Mouse (Mus musculus): ENCODE data around the gene Myb. TPM values are rescaled to one million over a fixed set of nuclear protein-coding genes. Genes with fewer than 3 reads are reported as not detected.

The Myb gene
- polyA plus RNA-seq, 1 experiment from 2014 or later: 7.7 TPM

GRCm38 (mm10) chr10:21187847-21188246 is 27.1 kb upstream of the Myb start:
- Histone ChIP-seq H3K27ac (replicated peaks; ENCODE audit: low read depth, low read length) (no peak overlapping the region), H3K4me2 (ENCODE audit: low read depth, low read length) (no peak overlapping the region), H3K4me1 (ENCODE audit: control insufficient read depth, insufficient read depth, low read length) (no peaks in the 10 kb centered on the region), H3K4me3 (ENCODE audit: low read depth, low read length) (no peak overlapping the region), H3K36me3 (ENCODE audit: control insufficient read depth, insufficient read depth, low read length) (no peaks in the 10 kb centered on the region), H3K9ac (ENCODE audit: low read depth, low read length) (no peak overlapping the region), H3K9me3 (ENCODE audit: control insufficient read depth, low read length) (no peaks in the 10 kb centered on the region), H3K27me3 (replicated peaks; ENCODE audit: control insufficient read depth, insufficient read depth, low read length) (no peaks in the 10 kb centered on the region)
- DNase-seq (ENCODE audit: low spot score) (no peak), ATAC-seq (ENCODE audit: low read depth) (no peak)

- no peak overlapping the region for H3K4me3 ChIP-seq (ENCODE audit: low read depth, low read length)
- H3K4me2 ChIP-seq (ENCODE audit: low read depth, low read length): no peak overlapping the region
- no peak overlapping the region for H3K27ac ChIP-seq (replicated peaks; ENCODE audit: low read depth, low read length)
- no peak overlapping the region for H3K9ac ChIP-seq (ENCODE audit: low read depth, low read length)
- no peaks in the 10 kb centered on the region for H3K4me1 ChIP-seq (ENCODE audit: control insufficient read depth, insufficient read depth, low read length)
- H3K27me3 ChIP-seq (replicated peaks; ENCODE audit: control insufficient read depth, insufficient read depth, low read length): no peaks in the 10 kb centered on the region
- WGBS: 78% methylated on average over 5 of the region's 5 CpGs
- ATAC-seq (ENCODE audit: low read depth): no peak
- no peaks in the 10 kb centered on the region for H3K36me3 ChIP-seq (ENCODE audit: control insufficient read depth, insufficient read depth, low read length)
- DNase-seq (ENCODE audit: low spot score): no peak
- H3K9me3 ChIP-seq (ENCODE audit: control insufficient read depth, low read length): no peaks in the 10 kb centered on the region
Observed at GRCm38 (mm10) chr10:21186733-21187132, 25.9 kb upstream of the Myb start.

GRCm38 (mm10) chr10:21178711-21179110 is 17.9 kb upstream of the Myb start:
- DNase-seq (ENCODE audit: low spot score): no peak
- H3K4me1 ChIP-seq (ENCODE audit: control insufficient read depth, insufficient read depth, low read length): no peaks in the 10 kb centered on the region
- no peaks in the 10 kb centered on the region for H3K27me3 ChIP-seq (replicated peaks; ENCODE audit: control insufficient read depth, insufficient read depth, low read length)
- no peak overlapping the region for H3K27ac ChIP-seq (replicated peaks; ENCODE audit: low read depth, low read length)
- no peaks in the 10 kb centered on the region for H3K36me3 ChIP-seq (ENCODE audit: control insufficient read depth, insufficient read depth, low read length)
- no peaks in the 10 kb centered on the region for H3K9me3 ChIP-seq (ENCODE audit: control insufficient read depth, low read length)
- no peak overlapping the region for H3K4me3 ChIP-seq (ENCODE audit: low read depth, low read length)
- H3K9ac ChIP-seq (ENCODE audit: low read depth, low read length): no peak overlapping the region
- no peak overlapping the region for H3K4me2 ChIP-seq (ENCODE audit: low read depth, low read length)
- WGBS: 40% methylated on average over 5 of the region's 5 CpGs
- no peak for ATAC-seq (ENCODE audit: low read depth)

- 65% methylated on average over 10 of the region's 10 CpGs for WGBS
- ATAC-seq (ENCODE audit: low read depth): no peak
- Histone ChIP-seq H3K4me1 (ENCODE audit: control insufficient read depth, insufficient read depth, low read length) (no peaks in the 10 kb centered on the region), H3K36me3 (ENCODE audit: control insufficient read depth, insufficient read depth, low read length) (no peaks in the 10 kb centered on the region), H3K9ac (ENCODE audit: low read depth, low read length) (no peak overlapping the region), H3K27me3 (replicated peaks; ENCODE audit: control insufficient read depth, insufficient read depth, low read length) (no peaks in the 10 kb centered on the region), H3K27ac (replicated peaks; ENCODE audit: low read depth, low read length) (no peak overlapping the region), H3K9me3 (ENCODE audit: control insufficient read depth, low read length) (no peaks in the 10 kb centered on the region), H3K4me2 (ENCODE audit: low read depth, low read length) (no peak overlapping the region), H3K4me3 (ENCODE audit: low read depth, low read length) (no peak overlapping the region)
- no peak for DNase-seq (ENCODE audit: low spot score)
Observed at GRCm38 (mm10) chr10:21178281-21178680, 17.5 kb upstream of the Myb start.

GRCm38 (mm10) chr10:21172650-21173200 is 11.9 kb upstream of the Myb start:
- no peaks in the 10 kb centered on the region for H3K36me3 ChIP-seq (ENCODE audit: control insufficient read depth, insufficient read depth, low read length)
- 81% methylated on average over 4 of the region's 4 CpGs for WGBS
- no peak overlapping the region for H3K4me3 ChIP-seq (ENCODE audit: low read depth, low read length)
- no peak overlapping the region for H3K4me2 ChIP-seq (ENCODE audit: low read depth, low read length)
- no peak overlapping the region for H3K9ac ChIP-seq (ENCODE audit: low read depth, low read length)
- DNase-seq (ENCODE audit: low spot score) (no peak), ATAC-seq (ENCODE audit: low read depth) (no peak)
- no peak overlapping the region for H3K27ac ChIP-seq (replicated peaks; ENCODE audit: low read depth, low read length)
- no peaks in the 10 kb centered on the region for H3K4me1 ChIP-seq (ENCODE audit: control insufficient read depth, insufficient read depth, low read length)
- H3K9me3 ChIP-seq (ENCODE audit: control insufficient read depth, low read length): no peaks in the 10 kb centered on the region
- H3K27me3 ChIP-seq (replicated peaks; ENCODE audit: control insufficient read depth, insufficient read depth, low read length): no peaks in the 10 kb centered on the region

- Histone ChIP-seq H3K36me3 (ENCODE audit: control insufficient read depth, insufficient read depth, low read length) (no peaks in the 10 kb centered on the region), H3K27me3 (replicated peaks; ENCODE audit: control insufficient read depth, insufficient read depth, low read length) (no peaks in the 10 kb centered on the region), H3K4me3 (ENCODE audit: low read depth, low read length) (no peak overlapping the region), H3K4me1 (ENCODE audit: control insufficient read depth, insufficient read depth, low read length) (no peaks in the 10 kb centered on the region), H3K27ac (replicated peaks; ENCODE audit: low read depth, low read length) (no peak overlapping the region), H3K4me2 (ENCODE audit: low read depth, low read length) (no peak overlapping the region), H3K9me3 (ENCODE audit: control insufficient read depth, low read length) (no peaks in the 10 kb centered on the region), H3K9ac (ENCODE audit: low read depth, low read length) (no peak overlapping the region)
- DNase-seq (ENCODE audit: low spot score) (no peak), ATAC-seq (ENCODE audit: low read depth) (no peak)
- 90% methylated on average over 8 of the region's 8 CpGs for WGBS
Observed at GRCm38 (mm10) chr10:21168466-21168865, 7.7 kb upstream of the Myb start.

GRCm38 (mm10) chr10:21167842-21168241 is 7.1 kb upstream of the Myb start:
- H3K27me3 ChIP-seq (replicated peaks; ENCODE audit: control insufficient read depth, insufficient read depth, low read length): no peaks in the 10 kb centered on the region
- ATAC-seq (ENCODE audit: low read depth): no peak
- DNase-seq (ENCODE audit: low spot score): no peak
- H3K4me1 ChIP-seq (ENCODE audit: control insufficient read depth, insufficient read depth, low read length): no peaks in the 10 kb centered on the region
- WGBS: 91% methylated on average over 6 of the region's 6 CpGs
- no peak overlapping the region for H3K4me3 ChIP-seq (ENCODE audit: low read depth, low read length)
- H3K27ac ChIP-seq (replicated peaks; ENCODE audit: low read depth, low read length): no peak overlapping the region
- no peaks in the 10 kb centered on the region for H3K9me3 ChIP-seq (ENCODE audit: control insufficient read depth, low read length)
- H3K4me2 ChIP-seq (ENCODE audit: low read depth, low read length): no peak overlapping the region
- no peaks in the 10 kb centered on the region for H3K36me3 ChIP-seq (ENCODE audit: control insufficient read depth, insufficient read depth, low read length)
- no peak overlapping the region for H3K9ac ChIP-seq (ENCODE audit: low read depth, low read length)

GRCm38 (mm10) chr10:21167165-21167564 is 6.4 kb upstream of the Myb start:
- Histone ChIP-seq H3K4me2 (ENCODE audit: low read depth, low read length) (no peak overlapping the region), H3K27ac (replicated peaks; ENCODE audit: low read depth, low read length) (no peak overlapping the region), H3K4me3 (ENCODE audit: low read depth, low read length) (no peak overlapping the region), H3K4me1 (ENCODE audit: control insufficient read depth, insufficient read depth, low read length) (no peaks in the 10 kb centered on the region), H3K9me3 (ENCODE audit: control insufficient read depth, low read length) (no peaks in the 10 kb centered on the region), H3K36me3 (ENCODE audit: control insufficient read depth, insufficient read depth, low read length) (no peaks in the 10 kb centered on the region), H3K9ac (ENCODE audit: low read depth, low read length) (no peak overlapping the region), H3K27me3 (replicated peaks; ENCODE audit: control insufficient read depth, insufficient read depth, low read length) (peaks cover under 1% of the 10 kb centered on the region; the same call in 1 of the 2 replicates)
- DNase-seq (ENCODE audit: low spot score) (no peak), ATAC-seq (ENCODE audit: low read depth) (no peak)
- WGBS: 70% methylated on average over 5 of the region's 5 CpGs

GRCm38 (mm10) chr10:21165411-21165810 is 4.6 kb upstream of the Myb start:
- Histone ChIP-seq H3K9me3 (ENCODE audit: control insufficient read depth, low read length) (no peaks in the 10 kb centered on the region), H3K4me1 (ENCODE audit: control insufficient read depth, insufficient read depth, low read length) (no peaks in the 10 kb centered on the region), H3K27me3 (replicated peaks; ENCODE audit: control insufficient read depth, insufficient read depth, low read length) (peaks cover 9% of the 10 kb centered on the region), H3K9ac (ENCODE audit: low read depth, low read length) (no peak overlapping the region), H3K4me2 (ENCODE audit: low read depth, low read length) (no peak overlapping the region), H3K36me3 (ENCODE audit: control insufficient read depth, insufficient read depth, low read length) (no peaks in the 10 kb centered on the region), H3K4me3 (ENCODE audit: low read depth, low read length) (no peak overlapping the region), H3K27ac (replicated peaks; ENCODE audit: low read depth, low read length) (no peak overlapping the region)
- no peak for DNase-seq (ENCODE audit: low spot score)
- 78% methylated on average over 4 of the region's 4 CpGs for WGBS
- no peak for ATAC-seq (ENCODE audit: low read depth)
